Mouse (Mus musculus): ENCODE measurements at regions not wholly inside any gene's neighbourhood (a gene's known extent, or its start where the extent isn't known, plus 50 kb on each side); places are given as distances from the start of the nearest gene placed in this dataset.

- Histone ChIP-seq H3K27ac (no peak overlapping the region), H3K4me3 (no peak overlapping the region)
- intact Hi-C loops (cut with DNase I), result no loop called here
- DNase-seq (ENCODE audit: extremely low spot score in 1 of 2, low spot score in 2 of 2), result no peak
- no peak for TF ChIP-seq CTCF (IDR thresholded peaks at IDR 0.05)
Observed at GRCm38 (mm10) chr9:68162813-68163570, 322.8 kb downstream of the Vps13c start.

- Histone ChIP-seq H3K4me3 (no peak overlapping the region), H3K27ac (no peak overlapping the region)
- no peak for DNase-seq (ENCODE audit: extremely low spot score in 1 of 2, low spot score in 2 of 2)
- intact Hi-C loops (cut with DNase I), result no loop called here
- no peak for TF ChIP-seq CTCF (IDR thresholded peaks at IDR 0.05)
Observed at GRCm38 (mm10) chr9:68166556-68166955, 326.4 kb downstream of the Vps13c start.

- DNase-seq (ENCODE audit: extremely low spot score in 1 of 2, low spot score in 2 of 2), result no peak
- TF ChIP-seq CTCF (IDR thresholded peaks at IDR 0.05), result no peak
- H3K4me3 ChIP-seq, result no peak overlapping the region
- intact Hi-C loops (cut with DNase I), result no loop called here
- H3K27ac ChIP-seq, result no peak overlapping the region
Observed at GRCm38 (mm10) chr9:68188921-68189320, 348.7 kb downstream of the Vps13c start.

GRCm38 (mm10) chr9:68199831-68200230 is 359.6 kb downstream of the Vps13c start:
- DNase-seq (ENCODE audit: extremely low spot score in 1 of 2, low spot score in 2 of 2), result no peak
- H3K4me3 ChIP-seq, result no peak overlapping the region
- intact Hi-C loops (cut with DNase I), result no loop called here
- no peak for TF ChIP-seq CTCF (IDR thresholded peaks at IDR 0.05)
- H3K27ac ChIP-seq, result no peak overlapping the region

- Histone ChIP-seq H3K27ac (no peak overlapping the region), H3K4me3 (no peak overlapping the region)
- DNase-seq (ENCODE audit: extremely low spot score in 1 of 2, low spot score in 2 of 2), result no peak
- no peak for TF ChIP-seq CTCF (IDR thresholded peaks at IDR 0.05)
- intact Hi-C loops (cut with DNase I), result no loop called here
Observed at GRCm38 (mm10) chr9:68201031-68201430, 360.8 kb downstream of the Vps13c start.

- intact Hi-C loops (cut with DNase I), result no loop called here
- no peak for TF ChIP-seq CTCF (IDR thresholded peaks at IDR 0.05)
- Histone ChIP-seq H3K27ac (no peak overlapping the region), H3K4me3 (no peak overlapping the region)
- DNase-seq (ENCODE audit: extremely low spot score in 1 of 2, low spot score in 2 of 2), result no peak
Observed at GRCm38 (mm10) chr9:68225694-68226093, 385.5 kb downstream of the Vps13c start.

- intact Hi-C loops (cut with DNase I), result no loop called here
- DNase-seq (ENCODE audit: extremely low spot score in 1 of 2, low spot score in 2 of 2), result no peak
- Histone ChIP-seq H3K27ac (no peak overlapping the region), H3K4me3 (no peak overlapping the region)
- no peak for TF ChIP-seq CTCF (IDR thresholded peaks at IDR 0.05)
Observed at GRCm38 (mm10) chr9:68231131-68231530, 390.9 kb downstream of the Vps13c start.

GRCm38 (mm10) chr9:68234979-68235649 is 394.9 kb downstream of the Vps13c start:
- Histone ChIP-seq H3K27ac (no peak overlapping the region), H3K4me3 (no peak overlapping the region)
- no peak for TF ChIP-seq CTCF (IDR thresholded peaks at IDR 0.05)
- intact Hi-C loops (cut with DNase I), result no loop called here
- no peak for DNase-seq (ENCODE audit: extremely low spot score in 1 of 2, low spot score in 2 of 2)

- no peak for DNase-seq (ENCODE audit: extremely low spot score in 1 of 2, low spot score in 2 of 2)
- Histone ChIP-seq H3K4me3 (no peak overlapping the region), H3K27ac (no peak overlapping the region)
- TF ChIP-seq CTCF (IDR thresholded peaks at IDR 0.05), result no peak
- intact Hi-C loops (cut with DNase I), result no loop called here
Observed at GRCm38 (mm10) chr9:68239121-68239520, 398.9 kb downstream of the Vps13c start.

- Histone ChIP-seq H3K27ac (no peak overlapping the region), H3K4me3 (no peak overlapping the region)
- TF ChIP-seq CTCF (IDR thresholded peaks at IDR 0.05), result no peak
- intact Hi-C loops (cut with DNase I), result no loop called here
- DNase-seq (ENCODE audit: extremely low spot score in 1 of 2, low spot score in 2 of 2), result no peak
Observed at GRCm38 (mm10) chr9:68239551-68239950, 399.4 kb downstream of the Vps13c start.

GRCm38 (mm10) chr9:68250011-68250410 is 403.6 kb upstream of the Rora start:
- DNase-seq (ENCODE audit: extremely low spot score in 1 of 2, low spot score in 2 of 2), result no peak
- no peak for TF ChIP-seq CTCF (IDR thresholded peaks at IDR 0.05)
- H3K27ac ChIP-seq, result no peak overlapping the region
- intact Hi-C loops (cut with DNase I), result loop anchor here (10.0 kb wide), 2 partner anchors 395 to 465 kb away; no protein-coding TSS in a partner anchor
- H3K4me3 ChIP-seq, result no peak overlapping the region

- H3K27ac ChIP-seq, result no peak overlapping the region
- DNase-seq (ENCODE audit: extremely low spot score in 1 of 2, low spot score in 2 of 2), result no peak
- peak; percentile 37 for TF ChIP-seq CTCF (IDR thresholded peaks at IDR 0.05)
- intact Hi-C loops (cut with DNase I), result loop anchor here (10.0 kb wide), 2 partner anchors 391 to 461 kb away; no protein-coding TSS in a partner anchor
- H3K4me3 ChIP-seq, result no peak overlapping the region
Observed at GRCm38 (mm10) chr9:68254218-68254617, 399.4 kb upstream of the Rora start.

Measured in left cerebral cortex, adult 2 months (tissue).